Comparison of ENCODE assay signal across 18 mouse cellular contexts in the genomic region with DNA sequence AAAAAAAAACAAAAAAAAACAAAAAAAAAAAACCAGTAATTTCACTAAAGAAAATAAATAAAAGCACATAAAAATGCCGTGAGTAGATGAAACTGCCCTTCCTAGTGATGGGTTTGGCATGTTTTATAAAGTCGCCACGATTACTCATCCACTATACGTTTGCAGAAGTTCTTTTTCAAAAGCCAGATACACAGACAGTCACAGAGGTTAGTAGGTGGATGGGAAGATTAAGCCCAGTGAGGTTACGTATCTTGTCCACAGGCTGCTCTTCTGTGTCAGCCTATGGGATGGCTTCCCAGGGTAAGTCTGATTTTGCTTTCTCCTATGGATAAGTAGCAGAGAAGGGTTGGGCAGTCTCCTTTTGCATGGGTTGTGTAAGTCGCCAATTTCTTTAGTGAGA.
"Had no signal": no experiment of that assay in that cellular context is flagged by ENCODE, and none has a peak within 500 bp of the region (broad histone marks: within the 10 kb centered on the region; RNA-seq: fewer than 3 reads in every experiment).

No protein-coding gene starts in this region.

- H3K27ac ChIP-seq: midbrain, embryonic 10.5 days; midbrain, embryonic 12.5 days; neural tube, embryonic 13.5 days; neural tube, embryonic 15.5 days; stomach, embryonic 15.5 days; stomach, postnatal 0 days had no signal

- H3K27me3 ChIP-seq: midbrain, embryonic 12.5 days; neural tube, embryonic 13.5 days; neural tube, embryonic 15.5 days; stomach, embryonic 15.5 days had no signal

- H3K4me3 ChIP-seq: midbrain, embryonic 10.5 days; midbrain, embryonic 12.5 days; myocyte; neural tube, embryonic 13.5 days; neural tube, embryonic 15.5 days; stomach, embryonic 15.5 days had no signal

- DNase-seq: lung, adult 18-20 months; lung, embryonic 14.5 days; lung, postnatal 10 days; lung, postnatal 4 days; midbrain, embryonic 14.5 days; retina, postnatal 1 day; right cerebral cortex, adult 18-20 months; thymus, adult 2 months; thymus, postnatal 25 days; thymus, postnatal 4 days had no signal

- ATAC-seq: midbrain, embryonic 16.5 days had no signal

- H3K36me3 ChIP-seq: midbrain, embryonic 10.5 days; midbrain, embryonic 12.5 days; neural tube, embryonic 13.5 days; neural tube, embryonic 15.5 days; stomach, embryonic 15.5 days had no signal

- H3K9me3 ChIP-seq: midbrain, embryonic 10.5 days; midbrain, embryonic 12.5 days; neural tube, embryonic 13.5 days; neural tube, embryonic 15.5 days; stomach, embryonic 15.5 days had no signal

- H3K9ac ChIP-seq: lung, embryonic 14.5 days; midbrain, embryonic 12.5 days; neural tube, embryonic 13.5 days; neural tube, embryonic 15.5 days; stomach, embryonic 15.5 days had no signal

- H3K4me1 ChIP-seq: midbrain, embryonic 12.5 days; neural tube, embryonic 13.5 days; neural tube, embryonic 15.5 days; stomach, embryonic 15.5 days had no signal

- H3K4me2 ChIP-seq: lung, embryonic 14.5 days; midbrain, embryonic 12.5 days; neural tube, embryonic 13.5 days; neural tube, embryonic 15.5 days; stomach, embryonic 15.5 days had no signal
